Mouse (Mus musculus) MEL (cell line): ENCODE measurements at regions not wholly inside any gene's neighbourhood (a gene's known extent, or its start where the extent isn't known, plus 50 kb on each side); places are given as distances from the start of the nearest gene placed in this dataset.

Experiments used
- BHLHE40 ChIP-seq: IDR thresholded peaks from 2 replicates; pipeline ENCODE4 v1.6.1; 2012; ENCODE audit warnings: low read depth, mild to moderate bottlenecking, inconsistent platforms, low read length, improper control_type of control experiment, borderline replicate concordance
- CTCF ChIP-seq, 3 experiments: IDR thresholded peaks in 2 of 3; conservative IDR thresholded peaks in 1 of 3; 2 replicates each; pipeline ENCODE4 v1.5.1; 2011 to 2012; ENCODE audit warnings: low read length in 3 of 3, low read depth in 2 of 3, mild to moderate bottlenecking in 2 of 3, improper control_type of control experiment in 1 of 3, inconsistent platforms in 1 of 3, mixed read lengths in 1 of 3, moderate library complexity in 1 of 3; ENCODE audit not compliant: control insufficient read depth in 1 of 3, insufficient read depth in 1 of 3, poor library complexity in 1 of 3, severe bottlenecking in 1 of 3
- EP300 ChIP-seq, 2 experiments: IDR thresholded peaks; 2 replicates each; pipeline ENCODE4 v1.6.1; 2011; ENCODE audit warnings: improper control_type of control experiment in 2 of 2, low read length in 2 of 2, low read depth in 1 of 2, mild to moderate bottlenecking in 1 of 2
- GABPA ChIP-seq: IDR thresholded peaks from 2 replicates; pipeline ENCODE4 v1.6.1; 2012; ENCODE audit warnings: low read depth, mild to moderate bottlenecking, inconsistent platforms, low read length, improper control_type of control experiment, moderate library complexity
- GATA1 ChIP-seq: IDR thresholded peaks from 2 replicates; pipeline ENCODE4 v1.6.1; 2011; ENCODE audit warnings: low read depth, low read length, improper control_type of control experiment
- MAFK ChIP-seq: IDR thresholded peaks from 2 replicates; pipeline ENCODE4 v1.6.1; 2011; ENCODE audit warnings: low read depth, mild to moderate bottlenecking, low read length, improper control_type of control experiment, borderline replicate concordance
- MYC ChIP-seq: IDR thresholded peaks from 2 replicates; pipeline ENCODE4 v1.6.1; 2011; ENCODE audit warnings: low read depth, mild to moderate bottlenecking, low read length, improper control_type of control experiment, moderate library complexity
- POLR2A ChIP-seq, 2 experiments: IDR thresholded peaks; 2 replicates each; pipeline ENCODE4 v1.6.1; 2011 to 2012; ENCODE audit warnings: low read length in 2 of 2, mild to moderate bottlenecking in 2 of 2, control low read depth in 1 of 2, improper control_type of control experiment in 1 of 2, low read depth in 1 of 2, moderate library complexity in 1 of 2; ENCODE audit not compliant: control insufficient read depth in 1 of 2, insufficient read depth in 1 of 2, poor library complexity in 1 of 2
- POLR2AphosphoS5 ChIP-seq: IDR thresholded peaks from 2 replicates; pipeline ENCODE4 v1.6.1; 2012; ENCODE audit warnings: low read depth, borderline replicate concordance, mild to moderate bottlenecking, inconsistent platforms, low read length, moderate library complexity, mixed read lengths
- RCOR1 ChIP-seq: IDR thresholded peaks from 2 replicates; pipeline ENCODE4 v1.6.1; 2012; ENCODE audit warnings: low read depth, mild to moderate bottlenecking, inconsistent platforms, low read length, improper control_type of control experiment
- SIN3A ChIP-seq: IDR thresholded peaks from 2 replicates; pipeline ENCODE4 v1.6.1; 2012; ENCODE audit warnings: low read length, improper control_type of control experiment, inconsistent platforms
- UBTF ChIP-seq: IDR thresholded peaks from 2 replicates; pipeline ENCODE4 v1.6.1; 2012; ENCODE audit warnings: low read depth, mild to moderate bottlenecking, inconsistent platforms, low read length, improper control_type of control experiment, moderate library complexity, borderline replicate concordance; ENCODE audit not compliant: insufficient read depth
- ZMIZ1 ChIP-seq: IDR thresholded peaks from 2 replicates; pipeline ENCODE4 v1.6.1; 2012; ENCODE audit warnings: low read depth, mild to moderate bottlenecking, inconsistent platforms, low read length, improper control_type of control experiment, moderate library complexity

DNA sequence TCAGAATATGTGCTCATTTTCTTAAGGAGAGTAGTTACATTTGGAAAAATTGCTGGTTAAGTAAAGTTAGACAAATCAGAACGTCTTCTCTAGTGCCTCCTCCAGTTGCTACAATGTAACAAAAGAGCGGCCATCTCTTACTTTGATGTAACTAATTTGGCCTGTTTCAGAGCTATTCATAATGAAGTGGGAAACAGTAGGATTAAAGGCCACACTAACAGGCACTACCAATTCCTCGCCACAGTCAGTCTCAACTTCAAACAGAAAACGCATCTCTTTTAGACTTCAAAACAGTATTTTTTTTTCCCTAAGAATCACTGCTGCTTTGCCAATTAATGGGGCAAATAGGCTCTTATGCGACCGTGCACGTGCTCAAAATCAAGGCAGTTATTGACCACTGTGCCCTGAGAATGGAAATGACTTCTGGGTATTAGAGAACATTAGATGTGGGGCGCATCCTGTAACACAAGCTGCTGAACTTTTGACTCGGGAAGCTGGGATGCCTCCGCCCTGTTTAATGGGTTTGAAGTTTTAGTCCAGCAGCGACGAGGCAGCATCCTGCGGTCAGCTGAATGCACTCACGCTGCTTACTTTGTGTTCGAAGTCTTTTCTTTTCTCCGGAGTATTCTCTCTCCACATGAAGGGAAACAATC, 131.9 kb upstream of the Tpm3-rs7 start:
- TF ChIP-seq POLR2A (IDR thresholded peaks at IDR 0.05; ENCODE audit: control insufficient read depth in 1 of 2, insufficient read depth in 1 of 2, low read depth in 1 of 2, low read length in 2 of 2, poor library complexity in 1 of 2): no peak
- no peak for TF ChIP-seq CTCF (IDR thresholded peaks at IDR 0.05 in 2 of 3, conservative IDR thresholded peaks at IDR 0.05 in 1 of 3; ENCODE audit: control insufficient read depth in 1 of 3, insufficient read depth in 1 of 3, low read depth in 2 of 3, low read length in 3 of 3, poor library complexity in 1 of 3, severe bottlenecking in 1 of 3)
- TF ChIP-seq UBTF: no peak
- TF ChIP-seq MAFK: no peak
- no peak for TF ChIP-seq GABPA
- TF ChIP-seq EP300 (IDR thresholded peaks at IDR 0.05; ENCODE audit: low read depth in 1 of 2, low read length in 2 of 2): no peak
- no peak for TF ChIP-seq MYC
- TF ChIP-seq POLR2AphosphoS5: no peak
- no peak for TF ChIP-seq SIN3A
- no peak for TF ChIP-seq RCOR1
- no peak for TF ChIP-seq ZMIZ1
- no peak for TF ChIP-seq BHLHE40
- no peak for TF ChIP-seq GATA1
